Mouse (Mus musculus) layer of hippocampus, adult 8-10 months (tissue): ENCODE results near the gene Cd164l2. TPM values are rescaled to one million over a fixed set of nuclear protein-coding genes. Genes with fewer than 3 reads are reported as not detected.
A peak's percentile ranks its signal among the peaks of the same experiment; 100 is the strongest.

ENCODE experiments used
- DNase-seq, 2 experiments: peaks; one replicate each; pipeline ENCODE4 v3.0.0; 2022; ENCODE audit warnings: low spot score in 2 of 2
- total RNA-seq, 4 experiments: library from RNA; stranded (reverse); gene quantifications; 2 replicates each; pipeline ENCODE4 v1.2.4; 2022

Gene Cd164l2
- total RNA-seq, 4 experiments from 2014 or later: 3.3 to 4.3 (median 3.9) TPM

- DNase-seq: no peak
Measured at GRCm38 (mm10) chr4:133220656-133221055, 8.7 kb downstream of the Cd164l2 start.

- DNase-seq: no peak
Measured at GRCm38 (mm10) chr4:133221701-133222100, 9.8 kb downstream of the Cd164l2 start.

- DNase-seq: no peak
Measured at GRCm38 (mm10) chr4:133223875-133224274, 11.9 kb downstream of the Cd164l2 start.

- no peak for DNase-seq
Measured at GRCm38 (mm10) chr4:133226073-133226472, 14.1 kb downstream of the Cd164l2 start.

GRCm38 (mm10) chr4:133227636-133228035, 15.7 kb downstream of the Cd164l2 start:
- no peak for DNase-seq

- peak in 1 of 2 experiments; percentile 50 for DNase-seq
Measured at GRCm38 (mm10) chr4:133229582-133229981, 17.7 kb downstream of the Cd164l2 start.

GRCm38 (mm10) chr4:133233285-133233976, 21.5 kb downstream of the Cd164l2 start:
- no peak for DNase-seq

- no peak for DNase-seq
Measured at GRCm38 (mm10) chr4:133234771-133235170, 22.8 kb downstream of the Cd164l2 start.

- DNase-seq: no peak
Measured at GRCm38 (mm10) chr4:133235415-133235814, 23.5 kb downstream of the Cd164l2 start.

- DNase-seq: no peak
Measured at GRCm38 (mm10) chr4:133237911-133238310, 26.0 kb downstream of the Cd164l2 start.

GRCm38 (mm10) chr4:133240490-133240921, 28.6 kb downstream of the Cd164l2 start, which contains the start of gene Map3k6:
Map3k6 (plus strand) TSS chr4:133240818.
- no peak for DNase-seq

GRCm38 (mm10) chr4:133240934-133241908, 29.3 kb downstream of the Cd164l2 start:
- peak; percentile 75 to 81 for DNase-seq

GRCm38 (mm10) chr4:133241910-133242309, 30.0 kb downstream of the Cd164l2 start:
- DNase-seq: no peak

- DNase-seq: no peak
Measured at GRCm38 (mm10) chr4:133242710-133243109, 30.8 kb downstream of the Cd164l2 start.

GRCm38 (mm10) chr4:133243538-133243937, 31.6 kb downstream of the Cd164l2 start:
- no peak for DNase-seq

GRCm38 (mm10) chr4:133244289-133244688, 32.4 kb downstream of the Cd164l2 start:
- DNase-seq: no peak

GRCm38 (mm10) chr4:133247072-133247471, 35.1 kb downstream of the Cd164l2 start:
- no peak for DNase-seq

- no peak for DNase-seq
Measured at GRCm38 (mm10) chr4:133247806-133248449, 36.0 kb downstream of the Cd164l2 start.

GRCm38 (mm10) chr4:133250609-133251008, 38.7 kb downstream of the Cd164l2 start:
- DNase-seq: peak; percentile 62 to 79

GRCm38 (mm10) chr4:133251214-133251613, 39.3 kb downstream of the Cd164l2 start:
- no peak for DNase-seq

- no peak for DNase-seq
Measured at GRCm38 (mm10) chr4:133252089-133252488, 40.2 kb downstream of the Cd164l2 start.

GRCm38 (mm10) chr4:133253412-133253811, 41.5 kb downstream of the Cd164l2 start:
- DNase-seq: no peak
